Mouse (Mus musculus) heart, adult 2 months (tissue): ENCODE data around the gene Blmh.

Source experiments
- CTCF ChIP-seq: fragments of 200-600 bp; IDR thresholded peaks from 2 replicates; pipeline ENCODE4 v1.8.1; 2022; ENCODE audit warnings: antibody characterized with exemption, mild to moderate bottlenecking, moderate library complexity
- EP300 ChIP-seq: fragments of 200-500 bp; IDR thresholded peaks from 2 replicates; pipeline ENCODE4 v1.6.1; 2011; ENCODE audit warnings: low read depth, low read length, control low read depth; ENCODE audit not compliant: insufficient read depth
- POLR2A ChIP-seq: fragments of 200-500 bp; IDR thresholded peaks from 2 replicates; pipeline ENCODE4 v1.6.1; 2011; ENCODE audit warnings: mild to moderate bottlenecking, low read depth, low read length, control low read depth; ENCODE audit not compliant: insufficient read depth

- TF ChIP-seq CTCF (no peak), POLR2A (no peak), EP300 (no peak)
These were observed 12.6 kb upstream of the Blmh start for GRCm38 (mm10) chr11:76912055-76912395.
